24 mouse cellular contexts compared by ENCODE assay signal in the genomic region with DNA sequence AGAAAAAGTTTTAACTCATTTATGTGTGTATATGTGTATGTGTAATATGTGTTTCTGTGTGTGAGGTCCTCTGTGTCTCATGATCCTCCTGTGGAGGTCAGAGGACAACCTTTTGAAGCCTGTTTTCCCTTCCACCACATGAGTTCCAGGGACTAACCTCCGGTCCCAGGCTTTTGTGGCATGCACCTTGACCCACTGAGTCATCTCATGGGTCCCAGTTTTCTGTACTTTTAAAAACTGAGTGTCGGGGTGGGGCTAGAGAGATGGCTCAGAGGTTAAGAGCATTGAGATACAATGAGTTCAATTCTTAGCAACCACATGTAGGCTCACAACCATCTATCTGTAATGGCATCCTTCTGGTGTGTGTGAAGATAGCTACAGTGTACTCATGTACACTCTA. TPM values are rescaled to one million over a fixed set of nuclear protein-coding genes. Genes with fewer than 3 reads are reported as not detected.
"Had no signal": no experiment of that assay in that cellular context is flagged by ENCODE, and none has a peak within 500 bp of the region (broad histone marks: within the 10 kb centered on the region; RNA-seq: fewer than 3 reads in every experiment).

No protein-coding gene starts in this region.

- H3K4me2 ChIP-seq: kidney, embryonic 15.5 days; limb, embryonic 15.5 days; lung, embryonic 15.5 days; midbrain, embryonic 12.5 days; stomach, embryonic 15.5 days had no signal

- H3K27ac ChIP-seq: kidney, embryonic 15.5 days; limb, embryonic 15.5 days; lung, embryonic 15.5 days; macrophage; midbrain, embryonic 12.5 days; stomach, embryonic 15.5 days had no signal

- H3K4me3 ChIP-seq: kidney, embryonic 15.5 days; limb, embryonic 15.5 days; lung, embryonic 15.5 days; megakaryocyte, embryonic 14.5 days; midbrain, embryonic 12.5 days; stomach, embryonic 15.5 days had no signal

- H3K4me1 ChIP-seq: limb, embryonic 15.5 days; midbrain, embryonic 12.5 days; stomach, embryonic 15.5 days had no signal

- H3K36me3 ChIP-seq: kidney, embryonic 15.5 days; limb, embryonic 15.5 days; lung, embryonic 15.5 days; midbrain, embryonic 12.5 days; stomach, embryonic 15.5 days had no signal

- ATAC-seq: inflammation-experienced regulatory T-cells, adult 6 months had no signal

- H3K27me3 ChIP-seq: kidney, embryonic 15.5 days; limb, embryonic 15.5 days; lung, embryonic 15.5 days; midbrain, embryonic 12.5 days; stomach, embryonic 15.5 days had no signal

- DNase-seq: kidney, adult 2 months; kidney, postnatal 14 days; lung, postnatal 14 days; right cerebral cortex, adult 18-20 months; spleen, adult 18-20 months; thymus, adult 2 months; thymus, postnatal 25 days had no signal

- H3K9ac ChIP-seq: kidney, embryonic 15.5 days; limb, embryonic 15.5 days; lung, embryonic 15.5 days; midbrain, embryonic 12.5 days; stomach, embryonic 15.5 days had no signal

- H3K9me3 ChIP-seq: kidney, embryonic 15.5 days; limb, embryonic 15.5 days; lung, embryonic 15.5 days; megakaryocyte, embryonic 14.5 days; midbrain, embryonic 12.5 days; stomach, embryonic 15.5 days had no signal

RNA-seq across cellular contexts. Expression of gene Gm44805, which starts 0.5 kb away (rescaled TPM):
- total RNA-seq: layer of hippocampus, adult 8-10 months; layer of hippocampus, postnatal 25 days; left cerebral cortex, adult 8-10 months; left cerebral cortex, postnatal 25 days; midbrain, postnatal 0 days had no signal
- polyA plus RNA-seq: inflammation-experienced regulatory T-cells, adult 6 months; kidney, adult 2 months; limb, embryonic 11.5 days; limb, embryonic 15.5 days; lung, embryonic 15.5 days; macrophage; midbrain, embryonic 12.5 days; midbrain, postnatal 0 days; neural tube, embryonic 14.5 days; stomach, embryonic 15.5 days; testis, adult 2 months; thymus, adult 2 months; urinary bladder, adult 2 months had no signal

RNA-seq across cellular contexts. Expression of gene Apoc4, which starts 0.6 kb away (rescaled TPM):
- total RNA-seq: layer of hippocampus, postnatal 25 days; left cerebral cortex, postnatal 25 days; midbrain, postnatal 0 days had no signal
- polyA plus RNA-seq: kidney, adult 2 months; limb, embryonic 11.5 days; macrophage; midbrain, postnatal 0 days; testis, adult 2 months had no signal

RNA-seq across cellular contexts. Expression of gene Apoc2, which starts 3.0 kb away (rescaled TPM):
- total RNA-seq: layer of hippocampus, postnatal 25 days; left cerebral cortex, adult 8-10 months; left cerebral cortex, postnatal 25 days; midbrain, postnatal 0 days had no signal
- polyA plus RNA-seq: inflammation-experienced regulatory T-cells, adult 6 months; midbrain, embryonic 12.5 days had no signal
